Mouse (Mus musculus) v-Abl transformed pro-B cells (cell line): ENCODE measurements around the gene Lyzl4.

Experiments used
- in situ Hi-C, 2 experiments: fragments of 400-800 bp; cut with MboI; formaldehyde crosslinking; loops; one replicate each; pipeline ENCODE4 v1.15.1; 2025; ENCODE audit not compliant: unreplicated experiment in 2 of 2

Gene Lyzl4

GRCm38 (mm10) chr9:121658248-121658647, 16.4 kb upstream of the Lyzl4 start:
- in situ Hi-C loops, result loop anchor here in 1 of 2 experiments (10.0 kb wide), 1 partner anchor 167 kb away; no protein-coding TSS in a partner anchor

- in situ Hi-C loops, result loop anchor here in 1 of 2 experiments (10.0 kb wide), 1 partner anchor 168 kb away; no protein-coding TSS in a partner anchor
Measured at GRCm38 (mm10) chr9:121657143-121657542, 15.2 kb upstream of the Lyzl4 start.

- in situ Hi-C loops, result loop anchor here in 1 of 2 experiments (10.0 kb wide), 1 partner anchor 168 kb away; no protein-coding TSS in a partner anchor
Measured at GRCm38 (mm10) chr9:121656322-121656721, 14.4 kb upstream of the Lyzl4 start.

- in situ Hi-C loops, result loop anchor here in 1 of 2 experiments (10.0 kb wide), 1 partner anchor 171 kb away; no protein-coding TSS in a partner anchor
Measured at GRCm38 (mm10) chr9:121653668-121654067, 11.8 kb upstream of the Lyzl4 start.

GRCm38 (mm10) chr9:121647026-121647425, 5.1 kb upstream of the Lyzl4 start:
- in situ Hi-C loops, result no loop called here

GRCm38 (mm10) chr9:121644855-121645254, 3.0 kb upstream of the Lyzl4 start:
- in situ Hi-C loops, result no loop called here

- in situ Hi-C loops, result no loop called here
Measured at GRCm38 (mm10) chr9:121642401-121643181, 695 bp upstream of the Lyzl4 start, which contains the start of gene Vipr1. Vipr1 (plus strand) TSS chr9:121642716.

GRCm38 (mm10) chr9:121641235-121641915, 521 bp downstream of the Lyzl4 start:
- in situ Hi-C loops, result no loop called here

- in situ Hi-C loops, result no loop called here
Measured at GRCm38 (mm10) chr9:121639790-121640189, 2.1 kb downstream of the Lyzl4 start.

- in situ Hi-C loops, result no loop called here
Measured at GRCm38 (mm10) chr9:121635835-121636576, 5.9 kb downstream of the Lyzl4 start.

- in situ Hi-C loops, result no loop called here
Measured at GRCm38 (mm10) chr9:121633306-121633705, 8.6 kb downstream of the Lyzl4 start.

- in situ Hi-C loops, result no loop called here
Measured at GRCm38 (mm10) chr9:121632891-121633290, 9.0 kb downstream of the Lyzl4 start.

- in situ Hi-C loops, result no loop called here
Measured at GRCm38 (mm10) chr9:121631946-121632345, 9.9 kb downstream of the Lyzl4 start.

- in situ Hi-C loops, result no loop called here
Measured at GRCm38 (mm10) chr9:121630627-121631026, 11.3 kb downstream of the Lyzl4 start.

- in situ Hi-C loops, result loop anchor here in 1 of 2 experiments (25.0 kb wide), 1 partner anchor 1013 kb away; no protein-coding TSS in a partner anchor
Measured at GRCm38 (mm10) chr9:121624920-121625319, 17.0 kb downstream of the Lyzl4 start.

GRCm38 (mm10) chr9:121623235-121623634, 18.7 kb downstream of the Lyzl4 start:
- in situ Hi-C loops, result loop anchor here in 1 of 2 experiments (25.0 kb wide), 1 partner anchor 1011 kb away; no protein-coding TSS in a partner anchor

- in situ Hi-C loops, result loop anchor here in 1 of 2 experiments (25.0 kb wide), 1 partner anchor 1007 kb away; no protein-coding TSS in a partner anchor
Measured at GRCm38 (mm10) chr9:121619441-121619840, 22.5 kb downstream of the Lyzl4 start.

GRCm38 (mm10) chr9:121616471-121616870, 25.4 kb downstream of the Lyzl4 start:
- in situ Hi-C loops, result loop anchor here in 1 of 2 experiments (25.0 kb wide), 1 partner anchor 1004 kb away; no protein-coding TSS in a partner anchor

GRCm38 (mm10) chr9:121614241-121614757, 27.6 kb downstream of the Lyzl4 start:
- in situ Hi-C loops, result loop anchor here in 1 of 2 experiments (25.0 kb wide), 1 partner anchor 1002 kb away; no protein-coding TSS in a partner anchor

GRCm38 (mm10) chr9:121613192-121613591, 28.7 kb downstream of the Lyzl4 start:
- in situ Hi-C loops, result loop anchor here in 1 of 2 experiments (25.0 kb wide), 1 partner anchor 1001 kb away; no protein-coding TSS in a partner anchor
